Mouse (Mus musculus) G1E (cell line): Measurements from ENCODE around the gene Cfap157. TPM values are rescaled to one million over a fixed set of nuclear protein-coding genes. Genes with fewer than 3 reads are reported as not detected.

Source experiments
- ATAC-seq: 2 replicates; pipeline ENCODE4 v1.8.0; 2016; ENCODE audit warnings: mild to moderate bottlenecking; ENCODE audit not compliant: insufficient number of reproducible peaks, poor library complexity, low FRiP score, severe bottlenecking; ENCODE audit errors: extremely low read depth
- DNase-seq: peaks from one replicate; pipeline ENCODE4 v3.0.0; 2012; ENCODE audit warnings: low spot score
- H3K27me3 ChIP-seq: 2 replicates; pipeline ENCODE4 v1.6.1; 2012; ENCODE audit warnings: mild to moderate bottlenecking, low read length, inconsistent platforms; ENCODE audit not compliant: insufficient read depth
- H3K36me3 ChIP-seq: replicated peaks from 2 replicates; pipeline ENCODE3; 2012; ENCODE audit warnings: mild to moderate bottlenecking, inconsistent platforms
- H3K4me1 ChIP-seq: 2 replicates; pipeline ENCODE4 v1.6.1; 2012; ENCODE audit warnings: low read depth, low read length, inconsistent platforms, mixed read lengths; ENCODE audit not compliant: insufficient read depth
- H3K4me3 ChIP-seq: 2 replicates; pipeline ENCODE4 v1.5.1; 2012; ENCODE audit warnings: low read depth, mild to moderate bottlenecking, inconsistent platforms, low read length, moderate library complexity, mixed read lengths
- H3K9me3 ChIP-seq: replicated peaks from 2 replicates; pipeline ENCODE4 v1.6.1; 2012; ENCODE audit warnings: inconsistent platforms
- CTCF ChIP-seq: IDR thresholded peaks from 2 replicates; pipeline ENCODE4 v1.5.1; 2012; ENCODE audit warnings: low read depth, low read length, inconsistent platforms, mixed read lengths
- GATA1 ChIP-seq: IDR thresholded peaks from 2 replicates; pipeline ENCODE4 v1.6.1; 2012; ENCODE audit warnings: borderline replicate concordance, low read length, inconsistent platforms, mixed read lengths
- GATA2 ChIP-seq: IDR thresholded peaks from 2 replicates; pipeline ENCODE4 v1.6.1; 2012; ENCODE audit warnings: low read depth, low read length, inconsistent platforms, borderline replicate concordance
- POLR2AphosphoS5 ChIP-seq: IDR thresholded peaks from 2 replicates; pipeline ENCODE4 v1.6.1; 2012; ENCODE audit warnings: low read depth, low read length, inconsistent platforms; ENCODE audit not compliant: insufficient replicate concordance
- TAL1 ChIP-seq: conservative IDR thresholded peaks from 2 replicates; pipeline ENCODE4 v1.6.1; 2012; ENCODE audit warnings: low read depth, low read length, inconsistent platforms, mixed read lengths
- polyA plus RNA-seq: library from polyadenylated mRNA; stranded (reverse); fragments of >175 nt; gene quantifications from 2 replicates; pipeline ENCODE4 v1.2.3, GENCODE M21; 2012
- total RNA-seq, 2 experiments: library from RNA; stranded (forward) in 1 of 2; stranded (reverse) in 1 of 2; fragments of 200-1000 nt in 1 of 2; fragments of >200 nt in 1 of 2; fragmentation: Nextera tagmentation in 1 of 2; gene quantifications; 2 replicates each; pipeline ENCODE4 v1.2.3; 2014 to 2017

Cfap157 gene
- total and polyA plus RNA-seq, 3 experiments: 0.11 TPM; not detected in 2

DNA sequence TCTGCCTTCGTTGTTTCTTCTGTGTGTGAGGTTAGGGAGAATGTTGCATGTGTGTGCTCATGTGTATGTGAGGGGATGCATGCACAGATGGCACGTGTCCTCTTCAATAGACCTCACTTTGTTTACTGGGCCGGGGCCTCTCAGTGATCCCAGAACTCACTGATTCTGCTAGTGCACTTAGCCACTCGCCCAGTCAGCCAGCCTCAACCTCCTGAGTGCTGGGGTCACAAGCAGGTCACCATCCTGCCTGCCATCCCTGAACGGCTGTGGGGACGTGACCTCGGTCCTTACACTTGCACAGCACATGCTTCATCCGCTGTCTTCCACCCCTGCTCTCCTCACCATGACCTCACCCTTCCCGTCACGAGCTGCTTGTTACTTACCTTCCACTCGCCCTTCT, 38.9 kb upstream of the Cfap157 start:
- TF ChIP-seq GATA1 (no peak), CTCF (no peak), GATA2 (no peak), TAL1 (no peak), POLR2AphosphoS5 (no peak)
- Histone ChIP-seq H3K4me1 (peaks cover 2% of the 10 kb centered on the region; the same call in 1 of the 2 replicates), H3K9me3 (no peaks in the 10 kb centered on the region), H3K27me3 (no peaks in the 10 kb centered on the region; the same call in 1 of the 2 replicates), H3K4me3 (no peak overlapping the region), H3K36me3 (peaks cover 26% of the 10 kb centered on the region)
- DNase-seq (no peak), ATAC-seq (no peak)

DNA sequence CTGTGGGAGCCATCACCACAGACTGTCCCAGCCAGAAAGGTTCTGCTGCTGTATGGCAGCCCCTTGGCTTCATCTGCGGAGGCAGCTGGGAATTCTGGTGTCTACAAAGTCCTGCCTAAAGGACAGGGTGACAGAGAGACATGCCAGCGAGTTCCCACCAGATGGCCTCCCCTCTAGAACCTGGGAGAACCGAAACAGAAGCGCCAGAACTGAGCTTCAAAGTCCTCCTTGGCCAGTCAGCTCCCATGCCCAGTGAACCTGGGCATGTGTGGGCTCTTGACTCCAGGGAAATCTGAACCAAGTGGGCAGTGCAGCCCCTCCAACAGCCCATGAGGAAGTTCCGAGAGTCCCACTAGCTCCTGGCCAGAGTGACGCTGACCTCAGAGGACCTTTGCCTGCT, 38.4 kb upstream of the Cfap157 start:
- DNase-seq (no peak), ATAC-seq (no peak)
- no peaks in the 10 kb centered on the region; the same call in 1 of the 2 replicates for H3K27me3 ChIP-seq
- H3K9me3 ChIP-seq: no peaks in the 10 kb centered on the region
- H3K4me3 ChIP-seq: no peak overlapping the region
- peaks cover 31% of the 10 kb centered on the region for H3K36me3 ChIP-seq
- TF ChIP-seq TAL1 (no peak), GATA2 (no peak), CTCF (no peak), GATA1 (no peak), POLR2AphosphoS5 (no peak)
- H3K4me1 ChIP-seq: peaks cover 2% of the 10 kb centered on the region; the same call in 1 of the 2 replicates

- ATAC-seq: no peak
- TF ChIP-seq GATA1: no peak
- no peak for TF ChIP-seq POLR2AphosphoS5
- no peak for TF ChIP-seq CTCF
- Histone ChIP-seq H3K4me1 (peaks cover 2% of the 10 kb centered on the region; the same call in 1 of the 2 replicates), H3K9me3 (no peaks in the 10 kb centered on the region), H3K36me3 (peaks cover 40% of the 10 kb centered on the region), H3K4me3 (no peak overlapping the region), H3K27me3 (no peaks in the 10 kb centered on the region; the same call in 1 of the 2 replicates)
- peak; percentile 15 for DNase-seq
These were observed 37.0 kb upstream of the Cfap157 start for GRCm38 (mm10) chr2:32821041-32821802.

DNA sequence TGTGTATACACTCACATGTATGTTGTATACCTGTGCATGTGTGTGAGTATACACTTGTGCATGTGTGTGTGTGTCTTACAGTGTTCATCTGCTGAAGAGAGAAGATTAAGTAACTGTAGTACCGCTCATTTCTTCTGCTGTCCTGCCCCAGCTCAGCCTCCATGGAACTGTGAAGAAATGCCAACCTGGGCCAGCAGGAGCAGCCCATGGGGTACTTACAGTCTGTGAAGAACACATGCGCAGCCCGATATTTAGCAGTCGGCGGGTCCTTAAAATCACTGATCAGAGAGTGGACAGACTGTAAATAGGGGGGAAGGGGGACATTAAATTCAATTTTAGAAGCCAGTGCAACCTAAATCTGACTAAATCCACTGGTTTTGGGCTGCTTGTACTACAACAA, 34.0 kb upstream of the Cfap157 start:
- DNase-seq (no peak), ATAC-seq (no peak)
- no peak for TF ChIP-seq POLR2AphosphoS5
- TF ChIP-seq GATA2: no peak
- no peak for TF ChIP-seq GATA1
- H3K27me3 ChIP-seq: no peaks in the 10 kb centered on the region; the same call in 1 of the 2 replicates
- H3K4me3 ChIP-seq: no peak overlapping the region
- peaks cover 49% of the 10 kb centered on the region for H3K36me3 ChIP-seq
- no peaks in the 10 kb centered on the region for H3K9me3 ChIP-seq
- H3K4me1 ChIP-seq: peaks cover 1% of the 10 kb centered on the region; the same call in 1 of the 2 replicates

- Histone ChIP-seq H3K4me3 (no peak overlapping the region), H3K27me3 (no peaks in the 10 kb centered on the region), H3K36me3 (peaks cover 48% of the 10 kb centered on the region), H3K9me3 (no peaks in the 10 kb centered on the region), H3K4me1 (no peaks in the 10 kb centered on the region)
- ATAC-seq: no peak
- TF ChIP-seq POLR2AphosphoS5 (no peak), CTCF (no peak), TAL1 (no peak), GATA2 (no peak), GATA1 (no peak)
- no peak for DNase-seq
These were observed 33.4 kb upstream of the Cfap157 start for GRCm38 (mm10) chr2:32817589-32817988.

DNA sequence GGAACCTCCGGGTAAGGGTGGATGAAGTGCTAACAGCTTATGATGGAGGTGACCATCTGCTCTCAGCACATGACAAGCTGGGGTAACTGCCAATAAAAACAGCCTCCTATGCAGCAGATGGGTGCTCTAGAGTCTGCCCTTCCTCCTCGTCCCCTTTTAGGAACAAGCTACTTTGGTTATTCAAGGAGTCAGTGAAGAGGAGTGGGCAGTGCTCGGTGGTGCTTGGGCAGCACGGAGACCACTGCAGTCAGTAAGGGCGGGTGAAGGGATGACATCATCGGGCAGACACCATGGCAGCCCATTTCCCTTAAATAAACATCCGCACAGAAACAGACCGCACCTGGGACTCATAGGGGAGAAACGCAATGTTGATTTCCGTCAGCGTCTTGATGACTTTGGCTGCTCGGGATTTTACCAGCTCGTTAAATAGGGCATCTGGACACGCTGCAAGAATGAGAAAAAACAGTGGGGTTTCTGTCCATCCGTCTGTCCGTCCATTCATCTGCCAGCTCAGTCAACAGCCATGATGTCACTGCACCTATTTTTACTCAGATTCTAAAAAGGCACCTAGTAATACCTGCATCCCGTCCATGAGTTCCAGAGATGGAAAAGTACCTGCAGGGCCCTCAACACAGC, 32.8 kb upstream of the Cfap157 start:
- DNase-seq (no peak), ATAC-seq (no peak)
- peaks cover 48% of the 10 kb centered on the region for H3K36me3 ChIP-seq
- H3K9me3 ChIP-seq: no peaks in the 10 kb centered on the region
- no peak for TF ChIP-seq GATA1
- no peak for TF ChIP-seq GATA2
- no peak for TF ChIP-seq POLR2AphosphoS5
- no peak for TF ChIP-seq CTCF
- no peak for TF ChIP-seq TAL1
- no peaks in the 10 kb centered on the region for H3K27me3 ChIP-seq
- H3K4me3 ChIP-seq: no peak overlapping the region; the same call in 1 of the 2 replicates
- H3K4me1 ChIP-seq: no peaks in the 10 kb centered on the region
